Mouse (Mus musculus): ENCODE results near the gene Fam222a. TPM values are rescaled to one million over a fixed set of nuclear protein-coding genes. Genes with fewer than 3 reads are reported as not detected.

Gene Fam222a
- polyA plus RNA-seq (2016; fragmentation: Nextera tagmentation; extraction: Ambion mirVana): 9.4 and 10.2 TPM in 2 replicates

- Histone ChIP-seq H3K9ac (replicated peaks) (peak within 1 kb of the TSS; percentile 81), H3K27me3 (peaks cover 25% of the 10 kb centered on the region), H3K27ac (replicated peaks) (peak within 1 kb of the TSS; percentile 95), H3K4me3 (peak within 1 kb of the TSS; percentile 83), H3K4me2 (replicated peaks) (peak within 1 kb of the TSS; percentile 85), H3K36me3 (no peaks in the 10 kb centered on the region), H3K4me1 (peaks cover 51% of the 10 kb centered on the region), H3K9me3 (peaks cover 8% of the 10 kb centered on the region)
- under 1% methylated on average over 69 of the region's 72 CpGs for WGBS
- ATAC-seq (ENCODE audit: low FRiP score, low read depth): peak; percentile 60
These were observed at the start of gene Fam222a for GRCm38 (mm10) chr5:114567565-114568197. Fam222a (plus strand) TSS chr5:114568016.

- Histone ChIP-seq H3K27me3 (peaks cover 4% of the 10 kb centered on the region; the same call in 1 of the 2 replicates), H3K9ac (replicated peaks) (no peak overlapping the region), H3K9me3 (no peaks in the 10 kb centered on the region), H3K4me3 (no peak overlapping the region), H3K27ac (replicated peaks) (no peak overlapping the region), H3K36me3 (no peaks in the 10 kb centered on the region), H3K4me1 (no peaks in the 10 kb centered on the region), H3K4me2 (replicated peaks) (no peak overlapping the region)
- 92% methylated on average over 6 of the region's 6 CpGs for WGBS
- ATAC-seq (ENCODE audit: low FRiP score, low read depth): no peak
These were observed 39.5 kb upstream of the Fam222a start for GRCm38 (mm10) chr5:114528355-114528754.

GRCm38 (mm10) chr5:114530337-114530736, 37.5 kb upstream of the Fam222a start:
- Histone ChIP-seq H3K4me3 (no peak overlapping the region), H3K9ac (replicated peaks) (no peak overlapping the region), H3K36me3 (no peaks in the 10 kb centered on the region), H3K9me3 (no peaks in the 10 kb centered on the region), H3K27ac (replicated peaks) (no peak overlapping the region), H3K4me2 (replicated peaks) (no peak overlapping the region), H3K4me1 (no peaks in the 10 kb centered on the region), H3K27me3 (peaks cover 17% of the 10 kb centered on the region)
- ATAC-seq (ENCODE audit: low FRiP score, low read depth): no peak
- WGBS: 75% methylated on average over 6 of the region's 6 CpGs

GRCm38 (mm10) chr5:114532055-114532454, 35.8 kb upstream of the Fam222a start:
- Histone ChIP-seq H3K9me3 (no peaks in the 10 kb centered on the region), H3K27me3 (peaks cover 34% of the 10 kb centered on the region), H3K4me2 (replicated peaks) (no peak overlapping the region), H3K27ac (replicated peaks) (no peak overlapping the region), H3K9ac (replicated peaks) (no peak overlapping the region), H3K4me3 (no peak overlapping the region), H3K36me3 (no peaks in the 10 kb centered on the region), H3K4me1 (no peaks in the 10 kb centered on the region)
- 86% methylated on average over 6 of the region's 6 CpGs for WGBS
- ATAC-seq (ENCODE audit: low FRiP score, low read depth): no peak

GRCm38 (mm10) chr5:114537308-114538020, 30.4 kb upstream of the Fam222a start:
- Histone ChIP-seq H3K9me3 (peaks cover 2% of the 10 kb centered on the region; the same call in 1 of the 2 replicates), H3K4me3 (no peak overlapping the region), H3K36me3 (no peaks in the 10 kb centered on the region), H3K4me2 (replicated peaks) (peak overlapping the region; percentile 42), H3K27me3 (peaks cover 76% of the 10 kb centered on the region), H3K9ac (replicated peaks) (no peak overlapping the region), H3K4me1 (peaks cover 27% of the 10 kb centered on the region), H3K27ac (replicated peaks) (peak overlapping the region; percentile 11; the same call in 1 of the 2 replicates)
- 6% methylated on average over 26 of the region's 26 CpGs for WGBS
- ATAC-seq (ENCODE audit: low FRiP score, low read depth): peak; percentile 70; the same call in 1 of the 2 replicates

- Histone ChIP-seq H3K4me1 (peaks cover 27% of the 10 kb centered on the region), H3K36me3 (no peaks in the 10 kb centered on the region), H3K4me3 (no peak overlapping the region), H3K9me3 (peaks cover 4% of the 10 kb centered on the region; the same call in 1 of the 2 replicates), H3K27me3 (peaks cover 75% of the 10 kb centered on the region), H3K9ac (replicated peaks) (no peak overlapping the region), H3K27ac (replicated peaks) (peak overlapping the region; percentile 11; the same call in 1 of the 2 replicates), H3K4me2 (replicated peaks) (peak overlapping the region; percentile 42)
- 11% methylated on average over 8 of the region's 8 CpGs for WGBS
- 0 out of 2 replicates have a peak, but pooled peaks have one; percentile 12 for ATAC-seq (ENCODE audit: low FRiP score, low read depth)
These were observed 29.8 kb upstream of the Fam222a start for GRCm38 (mm10) chr5:114538021-114538405.

- Histone ChIP-seq H3K27me3 (peaks cover 72% of the 10 kb centered on the region), H3K4me2 (replicated peaks) (no peak overlapping the region), H3K36me3 (no peaks in the 10 kb centered on the region), H3K9me3 (peaks cover 4% of the 10 kb centered on the region; the same call in 1 of the 2 replicates), H3K9ac (replicated peaks) (no peak overlapping the region), H3K4me3 (no peak overlapping the region), H3K4me1 (peaks cover 27% of the 10 kb centered on the region), H3K27ac (replicated peaks) (no peak overlapping the region)
- WGBS: 26% methylated on average over 4 of the region's 4 CpGs
- no peak for ATAC-seq (ENCODE audit: low FRiP score, low read depth)
These were observed 29.1 kb upstream of the Fam222a start for GRCm38 (mm10) chr5:114538752-114539151.

GRCm38 (mm10) chr5:114539766-114540165, 28.1 kb upstream of the Fam222a start:
- ATAC-seq (ENCODE audit: low FRiP score, low read depth): no peak
- H3K4me2 ChIP-seq (replicated peaks): no peak overlapping the region
- peaks cover 64% of the 10 kb centered on the region for H3K27me3 ChIP-seq
- no peak overlapping the region for H3K9ac ChIP-seq (replicated peaks)
- H3K4me3 ChIP-seq: no peak overlapping the region
- 61% methylated on average over 6 of the region's 6 CpGs for WGBS
- peaks cover 27% of the 10 kb centered on the region for H3K4me1 ChIP-seq
- no peak overlapping the region for H3K27ac ChIP-seq (replicated peaks)
- no peaks in the 10 kb centered on the region for H3K36me3 ChIP-seq
- peaks cover 4% of the 10 kb centered on the region; the same call in 1 of the 2 replicates for H3K9me3 ChIP-seq

GRCm38 (mm10) chr5:114541656-114542445, 26.0 kb upstream of the Fam222a start:
- Histone ChIP-seq H3K9ac (replicated peaks) (no peak overlapping the region), H3K9me3 (peaks cover 4% of the 10 kb centered on the region; the same call in 1 of the 2 replicates), H3K27me3 (peaks cover 43% of the 10 kb centered on the region), H3K4me3 (no peak overlapping the region), H3K27ac (replicated peaks) (no peak overlapping the region), H3K4me1 (peaks cover 27% of the 10 kb centered on the region), H3K36me3 (no peaks in the 10 kb centered on the region), H3K4me2 (replicated peaks) (no peak overlapping the region)
- ATAC-seq (ENCODE audit: low FRiP score, low read depth): no peak
- WGBS: 37% methylated on average over 15 of the region's 15 CpGs

GRCm38 (mm10) chr5:114543656-114544055, 24.2 kb upstream of the Fam222a start:
- Histone ChIP-seq H3K27ac (replicated peaks) (no peak overlapping the region), H3K4me2 (replicated peaks) (no peak overlapping the region), H3K4me1 (peaks cover 13% of the 10 kb centered on the region), H3K9me3 (peaks cover 4% of the 10 kb centered on the region; the same call in 1 of the 2 replicates), H3K27me3 (peaks cover 26% of the 10 kb centered on the region), H3K4me3 (no peak overlapping the region), H3K9ac (replicated peaks) (no peak overlapping the region), H3K36me3 (no peaks in the 10 kb centered on the region)
- WGBS: 93% methylated on average over 6 of the region's 6 CpGs
- no peak for ATAC-seq (ENCODE audit: low FRiP score, low read depth)

GRCm38 (mm10) chr5:114544205-114544604, 23.6 kb upstream of the Fam222a start:
- Histone ChIP-seq H3K4me2 (replicated peaks) (no peak overlapping the region), H3K27me3 (peaks cover 25% of the 10 kb centered on the region), H3K4me3 (no peak overlapping the region), H3K9ac (replicated peaks) (no peak overlapping the region), H3K4me1 (peaks cover 8% of the 10 kb centered on the region), H3K27ac (replicated peaks) (no peak overlapping the region), H3K9me3 (peaks cover 4% of the 10 kb centered on the region; the same call in 1 of the 2 replicates), H3K36me3 (no peaks in the 10 kb centered on the region)
- WGBS: 86% methylated on average over 4 of the region's 4 CpGs
- ATAC-seq (ENCODE audit: low FRiP score, low read depth): no peak
